Mouse (Mus musculus): ENCODE measurements around the gene Nqo2. TPM values are rescaled to one million over a fixed set of nuclear protein-coding genes. Genes with fewer than 3 reads are reported as not detected.

The Nqo2 gene
- total RNA-seq (2021) (10 to 100 TPM; 38.0 to 45.4 TPM), polyA plus RNA-seq (2012; rRNA removed) (14.4 and 39.8 TPM in 2 replicates)
- long read RNA-seq, transcript Nqo2-201 (8 exons, 1,063 nt): major isoform, 18 of 44 reads
- long read RNA-seq, transcript Nqo2-202 (7 exons, 3,842 nt): minor isoform, 15 of 44 reads
- long read RNA-seq, partial matches to known transcripts: 1 of 44 reads
- long read RNA-seq, other reads (novel, unspliced or antisense): 8 of 44 reads

- Histone ChIP-seq H3K9ac (ENCODE audit: low read depth, low read length) (peak within 1 kb of the TSS; percentile 72), H3K27ac (peak within 1 kb of the TSS; percentile 90), H3K4me3 (peak within 1 kb of the TSS; percentile 64), H3K79me2 (replicated peaks; ENCODE audit: control insufficient read depth, insufficient read depth, low read length) (no peaks in the 10 kb centered on the region), H3K4me1 (ENCODE audit: control insufficient read depth, insufficient read depth, low read length) (peaks cover 11% of the 10 kb centered on the region), H3K36me3 (ENCODE audit: control insufficient read depth, insufficient read depth, low read length) (peaks cover 9% of the 10 kb centered on the region), H3K27me3 (ENCODE audit: control insufficient read depth, insufficient read depth, low read length) (no peaks in the 10 kb centered on the region)
- intact Hi-C loops (cut with DNase I): loop anchor here (5.0 kb wide), 1 partner anchor 193 kb away; no protein-coding TSS in a partner anchor
- 2% methylated on average over 22 of the region's 22 CpGs for WGBS
- TF ChIP-seq POLR2A (IDR thresholded peaks at IDR 0.05; ENCODE audit: insufficient read depth, low read depth, low read length): peak; percentile 89
- peak; percentile 57 for TF ChIP-seq CTCF (IDR thresholded peaks at IDR 0.05)
- TF ChIP-seq EP300 (IDR thresholded peaks at IDR 0.05; ENCODE audit: insufficient read depth, low read depth, low read length): no peak
- DNase-seq: peak; percentile 82 to 84
Measured at GRCm38 (mm10) chr13:33964206-33965046, at the start of gene Nqo2. Gene Nqo2 (plus strand): TSS chr13:33964687.

GRCm38 (mm10) chr13:33921041-33921440 lies 43.4 kb upstream of the Nqo2 start:
- no peak for DNase-seq
- intact Hi-C loops (cut with DNase I): no loop called here
- WGBS: 90% methylated on average over 6 of the region's 6 CpGs
- H3K36me3 ChIP-seq (ENCODE audit: control insufficient read depth, insufficient read depth, low read length): peaks cover 23% of the 10 kb centered on the region
- no peaks in the 10 kb centered on the region for H3K4me1 ChIP-seq (ENCODE audit: control insufficient read depth, insufficient read depth, low read length)
- H3K79me2 ChIP-seq (replicated peaks; ENCODE audit: control insufficient read depth, insufficient read depth, low read length): no peaks in the 10 kb centered on the region
- no peak overlapping the region for H3K27ac ChIP-seq
- TF ChIP-seq POLR2A (IDR thresholded peaks at IDR 0.05; ENCODE audit: insufficient read depth, low read depth, low read length): no peak
- no peak overlapping the region for H3K4me3 ChIP-seq
- H3K27me3 ChIP-seq (ENCODE audit: control insufficient read depth, insufficient read depth, low read length): no peaks in the 10 kb centered on the region
- H3K9ac ChIP-seq (ENCODE audit: low read depth, low read length): no peak overlapping the region

- H3K4me1 ChIP-seq (ENCODE audit: control insufficient read depth, insufficient read depth, low read length): no peaks in the 10 kb centered on the region
- H3K27me3 ChIP-seq (ENCODE audit: control insufficient read depth, insufficient read depth, low read length): no peaks in the 10 kb centered on the region
- no peak for TF ChIP-seq CTCF (IDR thresholded peaks at IDR 0.05)
- no peak for TF ChIP-seq POLR2A (IDR thresholded peaks at IDR 0.05; ENCODE audit: insufficient read depth, low read depth, low read length)
- no peak for TF ChIP-seq EP300 (IDR thresholded peaks at IDR 0.05; ENCODE audit: insufficient read depth, low read depth, low read length)
- H3K4me3 ChIP-seq: no peak overlapping the region
- no peak overlapping the region for H3K27ac ChIP-seq
- WGBS: 62% methylated on average over 5 of the region's 5 CpGs
- H3K36me3 ChIP-seq (ENCODE audit: control insufficient read depth, insufficient read depth, low read length): peaks cover 25% of the 10 kb centered on the region
- intact Hi-C loops (cut with DNase I): no loop called here
- no peak overlapping the region for H3K9ac ChIP-seq (ENCODE audit: low read depth, low read length)
- DNase-seq: no peak
- H3K79me2 ChIP-seq (replicated peaks; ENCODE audit: control insufficient read depth, insufficient read depth, low read length): no peaks in the 10 kb centered on the region
Measured at GRCm38 (mm10) chr13:33921699-33922098, 42.8 kb upstream of the Nqo2 start.

GRCm38 (mm10) chr13:33930281-33930680 lies 34.2 kb upstream of the Nqo2 start:
- no peak for TF ChIP-seq EP300 (IDR thresholded peaks at IDR 0.05; ENCODE audit: insufficient read depth, low read depth, low read length)
- TF ChIP-seq POLR2A (IDR thresholded peaks at IDR 0.05; ENCODE audit: insufficient read depth, low read depth, low read length): no peak
- TF ChIP-seq CTCF (IDR thresholded peaks at IDR 0.05): no peak
- intact Hi-C loops (cut with DNase I): no loop called here
- H3K4me1 ChIP-seq (ENCODE audit: control insufficient read depth, insufficient read depth, low read length): peaks cover 6% of the 10 kb centered on the region
- H3K4me3 ChIP-seq: no peak overlapping the region
- no peak overlapping the region for H3K27ac ChIP-seq
- peaks cover 42% of the 10 kb centered on the region for H3K36me3 ChIP-seq (ENCODE audit: control insufficient read depth, insufficient read depth, low read length)
- no peak for DNase-seq
- peaks cover 5% of the 10 kb centered on the region for H3K79me2 ChIP-seq (replicated peaks; ENCODE audit: control insufficient read depth, insufficient read depth, low read length)
- WGBS: 69% methylated on average over 2 of the region's 2 CpGs
- H3K27me3 ChIP-seq (ENCODE audit: control insufficient read depth, insufficient read depth, low read length): no peaks in the 10 kb centered on the region
- H3K9ac ChIP-seq (ENCODE audit: low read depth, low read length): no peak overlapping the region

- no peak overlapping the region for H3K9ac ChIP-seq (ENCODE audit: low read depth, low read length)
- 71% methylated on average over 3 of the region's 3 CpGs for WGBS
- intact Hi-C loops (cut with DNase I): no loop called here
- H3K4me3 ChIP-seq: no peak overlapping the region
- TF ChIP-seq EP300 (IDR thresholded peaks at IDR 0.05; ENCODE audit: insufficient read depth, low read depth, low read length) (no peak), CTCF (IDR thresholded peaks at IDR 0.05) (no peak), POLR2A (IDR thresholded peaks at IDR 0.05; ENCODE audit: insufficient read depth, low read depth, low read length) (no peak)
- H3K36me3 ChIP-seq (ENCODE audit: control insufficient read depth, insufficient read depth, low read length): peaks cover 42% of the 10 kb centered on the region
- peak; percentile 42 to 62 for DNase-seq
- H3K79me2 ChIP-seq (replicated peaks; ENCODE audit: control insufficient read depth, insufficient read depth, low read length): peaks cover 8% of the 10 kb centered on the region
- no peaks in the 10 kb centered on the region for H3K27me3 ChIP-seq (ENCODE audit: control insufficient read depth, insufficient read depth, low read length)
- H3K4me1 ChIP-seq (ENCODE audit: control insufficient read depth, insufficient read depth, low read length): peaks cover 6% of the 10 kb centered on the region
- no peak overlapping the region; the same call in 1 of the 2 replicates for H3K27ac ChIP-seq
Measured at GRCm38 (mm10) chr13:33930912-33931311, 33.6 kb upstream of the Nqo2 start.

- DNase-seq: peak in 1 of 2 experiments; percentile 23
- H3K4me1 ChIP-seq (ENCODE audit: control insufficient read depth, insufficient read depth, low read length): peaks cover 8% of the 10 kb centered on the region
- intact Hi-C loops (cut with DNase I): no loop called here
- peaks cover 32% of the 10 kb centered on the region for H3K36me3 ChIP-seq (ENCODE audit: control insufficient read depth, insufficient read depth, low read length)
- 29% methylated on average over 6 of the region's 6 CpGs for WGBS
- H3K79me2 ChIP-seq (replicated peaks; ENCODE audit: control insufficient read depth, insufficient read depth, low read length): peaks cover 8% of the 10 kb centered on the region
- no peaks in the 10 kb centered on the region for H3K27me3 ChIP-seq (ENCODE audit: control insufficient read depth, insufficient read depth, low read length)
- peak overlapping the region; percentile 92 for H3K4me3 ChIP-seq
- H3K9ac ChIP-seq (ENCODE audit: low read depth, low read length): peak overlapping the region; percentile 100
- TF ChIP-seq EP300 (IDR thresholded peaks at IDR 0.05; ENCODE audit: insufficient read depth, low read depth, low read length): no peak
- TF ChIP-seq POLR2A (IDR thresholded peaks at IDR 0.05; ENCODE audit: insufficient read depth, low read depth, low read length): no peak
- H3K27ac ChIP-seq: peak overlapping the region; percentile 95
Measured at GRCm38 (mm10) chr13:33934743-33935142, 29.7 kb upstream of the Nqo2 start.
